Mouse (Mus musculus) inflammation-experienced regulatory T-cells (primary cell): ENCODE results near the gene Fastk. TPM values are rescaled to one million over a fixed set of nuclear protein-coding genes. Genes with fewer than 3 reads are reported as not detected.

ENCODE experiments used
- polyA plus RNA-seq, 2 experiments: library from polyadenylated mRNA; unstranded; fragments of 100-300 nt; shearing (Covaris generic); gene quantifications; one replicate each; pipeline ENCODE4 v1.2.1; 2017

Gene Fastk
- polyA plus RNA-seq: 100 to 1,000 TPM; 113 to 115 TPM

GRCm38 (mm10) chr5:24444746-24445427, at the start of gene Fastk:
Gene Fastk, minus strand, starts transcription at chr5:24445287.

DNA sequence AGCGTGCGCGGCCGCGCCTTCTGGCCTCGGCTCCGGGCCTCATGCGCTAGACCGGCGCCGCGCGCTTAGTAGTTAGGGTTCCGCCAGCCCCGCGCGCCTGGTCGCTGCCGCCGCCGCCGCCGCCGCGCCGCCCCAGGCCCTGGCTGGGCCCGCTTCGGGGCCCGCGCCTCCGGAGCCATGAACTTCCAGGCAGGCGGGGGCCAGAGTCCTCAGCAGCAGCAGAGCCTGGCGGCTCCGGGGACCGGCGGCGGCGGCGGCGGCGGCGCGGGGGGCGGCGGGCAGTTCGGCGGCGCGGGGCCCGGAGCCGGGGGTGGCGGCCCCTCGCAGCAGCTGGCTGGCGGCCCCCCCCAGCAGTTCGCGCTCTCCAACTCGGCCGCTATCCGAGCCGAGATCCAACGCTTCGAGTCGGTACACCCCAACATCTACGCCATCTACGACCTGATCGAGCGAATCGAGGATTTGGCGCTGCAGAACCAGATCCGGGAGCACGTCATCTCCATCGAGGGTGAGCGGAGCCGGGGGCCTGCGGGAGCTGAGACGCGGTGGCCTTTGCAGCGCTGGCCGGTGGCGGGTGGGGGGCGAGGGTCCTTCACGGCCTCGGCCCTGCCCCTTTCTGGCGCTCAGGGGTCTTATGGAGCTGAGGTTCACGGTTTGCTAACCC, 7.1 kb upstream of the Fastk start, which contains the start of gene Agap3:
TSS of gene Agap3 (plus strand) at position 148 of the 661 bp plus-strand sequence.

DNA sequence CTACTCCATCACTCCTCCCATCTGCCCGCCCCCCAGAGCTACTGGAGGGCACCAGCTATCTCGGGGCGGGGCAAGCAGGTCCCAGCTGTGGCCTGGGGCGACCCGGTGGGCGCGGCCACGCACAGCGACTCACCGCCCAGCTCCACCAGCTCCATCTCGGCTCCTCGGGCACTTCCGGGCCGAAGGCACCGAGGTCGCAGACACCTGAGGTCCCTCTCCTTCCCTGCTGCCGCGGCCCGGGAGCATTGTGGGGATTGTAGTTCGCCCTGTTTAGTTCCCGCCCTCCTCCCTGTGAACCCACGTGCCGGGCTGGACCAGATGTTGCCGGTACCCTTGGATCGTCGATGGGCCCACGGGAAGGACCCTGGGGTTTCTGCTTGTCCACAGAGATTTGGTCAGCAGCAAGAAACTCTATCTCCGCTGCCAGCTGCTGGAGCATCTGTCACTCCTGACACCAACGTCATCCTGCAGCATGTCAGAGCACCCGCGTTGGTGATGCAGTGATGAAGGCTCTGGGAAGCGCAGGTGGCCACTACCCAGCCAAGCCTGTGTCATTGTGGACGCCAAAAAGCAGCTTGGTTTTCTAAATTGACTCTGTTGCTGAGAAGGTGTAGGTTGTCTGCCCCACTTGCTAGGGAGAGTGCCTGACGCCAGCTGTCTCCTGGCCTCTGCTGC, 2.7 kb upstream of the Fastk start, which contains the start of gene Tmub1:
TSS of gene Tmub1 (minus strand) at position 231 of the 675 bp plus-strand sequence.

GRCm38 (mm10) chr5:24423129-24424003, 21.7 kb downstream of the Fastk start, which contains the start of the genes Cdk5 and Slc4a2:
Gene Cdk5, minus strand, starts transcription at chr5:24423530.
Gene Slc4a2, plus strand, starts transcription at chr5:24423837.

GRCm38 (mm10) chr5:24413042-24413693, 31.9 kb downstream of the Fastk start, which contains the start of gene Asic3:
Gene Asic3, plus strand, starts transcription at chr5:24413392.

GRCm38 (mm10) chr5:24393392-24393997, 51.6 kb downstream of the Fastk start, which contains the start of gene Abcb8:
Gene Abcb8, plus strand, starts transcription at chr5:24393663.

DNA sequence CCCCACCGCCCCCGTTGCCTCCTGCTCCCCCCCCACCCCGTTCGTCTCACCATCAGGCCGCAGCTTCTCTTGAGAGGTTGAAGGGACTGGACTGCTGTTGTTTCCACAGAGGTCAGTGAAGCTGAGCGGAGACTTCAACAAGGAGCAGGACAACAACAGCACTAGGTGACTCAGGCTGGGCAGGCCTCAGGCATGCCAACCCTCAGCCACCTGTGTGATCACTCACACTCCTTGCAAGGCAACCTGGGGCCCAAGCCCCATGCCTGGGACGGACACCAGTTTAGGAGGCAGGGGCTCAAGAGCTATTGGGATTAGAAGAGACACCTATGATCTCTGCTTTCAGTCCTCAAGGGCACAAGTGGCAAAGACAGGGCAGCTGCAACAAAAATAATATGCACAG, 53.2 kb downstream of the Fastk start, which contains the start of gene Atg9b:
TSS of gene Atg9b (minus strand) at position 280 of the 400 bp plus-strand sequence.

Other genes starting within 250 kb of the Fastk start
- 1 to 10 TPM; 3.7 TPM for gene Kcnh2, start 93.7 kb downstream of the Fastk start, polyA plus RNA-seq
- gene Nos3, start 80.5 kb downstream of the Fastk start, polyA plus RNA-seq: under 1 TPM; 0.06 to 0.98 TPM
- gene Atg9b, start 53.1 kb downstream of the Fastk start, polyA plus RNA-seq: 1 to 10 TPM; 1.8 to 5.8 TPM
- gene Abcb8, start 51.6 kb downstream of the Fastk start, polyA plus RNA-seq: 10 to 100 TPM; 20.2 to 25.3 TPM
- 1 to 10 TPM in 1 of 2 experiments, under 1 TPM in 1; 0.19 to 1.3 TPM for gene Asic3, start 31.9 kb downstream of the Fastk start, polyA plus RNA-seq
- 100 to 1,000 TPM in 1 of 2 experiments, 10 to 100 TPM in 1; 79.1 to 104 TPM for gene Cdk5, start 21.8 kb downstream of the Fastk start, polyA plus RNA-seq
- 10 to 100 TPM; 30.4 to 38.6 TPM for gene Slc4a2, start 21.4 kb downstream of the Fastk start, polyA plus RNA-seq
- gene Tmub1, start 2.6 kb upstream of the Fastk start, polyA plus RNA-seq: 10 to 100 TPM; 72.2 to 77.0 TPM
- gene Agap3, start 6.9 kb upstream of the Fastk start, polyA plus RNA-seq: 10 to 100 TPM; 58.0 to 60.4 TPM
- under 1 TPM in 1 of 2 experiments, not detected in 1; 0.45 TPM for gene Gbx1, start 81.9 kb upstream of the Fastk start, polyA plus RNA-seq
- not detected for gene Asb10, start 95.7 kb upstream of the Fastk start, polyA plus RNA-seq
- gene 4931409K22Rik, start 111.5 kb upstream of the Fastk start, polyA plus RNA-seq: 1 to 10 TPM in 1 of 2 experiments, not detected in 1; 1.5 TPM
- 10 to 100 TPM; 76.5 to 90.5 TPM for gene Abcf2, start 132.2 kb upstream of the Fastk start, polyA plus RNA-seq
- 10 to 100 TPM; 26.3 to 27.2 TPM for gene Chpf2, start 141.5 kb upstream of the Fastk start, polyA plus RNA-seq
- 1 to 10 TPM; 1.9 to 7.7 TPM for gene Smarcd3, start 179.1 kb upstream of the Fastk start, polyA plus RNA-seq
- gene Nub1, start 240.2 kb upstream of the Fastk start, polyA plus RNA-seq: 10 to 100 TPM; 85.9 to 88.6 TPM